Mouse (Mus musculus): ENCODE results near the gene 2310046K23Rik.
"Not testable (repeated sequence)": the region's sequence is repeated elsewhere in the genome, so short reads cannot be mapped to it uniquely, and the experiment has no call there.

The 2310046K23Rik gene

DNA sequence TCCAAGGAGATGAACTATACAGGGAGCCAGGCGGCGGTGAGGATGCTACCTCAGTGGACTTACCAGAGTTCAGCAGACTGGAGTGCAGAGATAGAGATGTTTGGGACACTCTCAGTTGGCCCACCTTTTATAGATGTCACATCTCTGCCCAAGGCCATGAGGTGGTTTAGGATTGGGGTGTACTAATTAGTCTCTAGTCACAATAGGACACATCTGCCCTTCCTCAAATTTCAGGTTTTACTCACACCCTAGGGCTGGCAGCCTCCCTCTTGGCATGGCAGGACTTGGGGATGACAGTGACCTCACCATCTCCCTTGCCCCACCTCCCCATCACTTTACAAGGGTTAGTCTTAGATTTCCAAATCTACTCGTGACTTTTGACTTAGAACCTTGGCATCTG, at the start of gene 2310046K23Rik:
Gene 2310046K23Rik (minus strand): TSS at position 101 of the 400 bp plus-strand sequence.
- no peak for DNase-seq

DNA sequence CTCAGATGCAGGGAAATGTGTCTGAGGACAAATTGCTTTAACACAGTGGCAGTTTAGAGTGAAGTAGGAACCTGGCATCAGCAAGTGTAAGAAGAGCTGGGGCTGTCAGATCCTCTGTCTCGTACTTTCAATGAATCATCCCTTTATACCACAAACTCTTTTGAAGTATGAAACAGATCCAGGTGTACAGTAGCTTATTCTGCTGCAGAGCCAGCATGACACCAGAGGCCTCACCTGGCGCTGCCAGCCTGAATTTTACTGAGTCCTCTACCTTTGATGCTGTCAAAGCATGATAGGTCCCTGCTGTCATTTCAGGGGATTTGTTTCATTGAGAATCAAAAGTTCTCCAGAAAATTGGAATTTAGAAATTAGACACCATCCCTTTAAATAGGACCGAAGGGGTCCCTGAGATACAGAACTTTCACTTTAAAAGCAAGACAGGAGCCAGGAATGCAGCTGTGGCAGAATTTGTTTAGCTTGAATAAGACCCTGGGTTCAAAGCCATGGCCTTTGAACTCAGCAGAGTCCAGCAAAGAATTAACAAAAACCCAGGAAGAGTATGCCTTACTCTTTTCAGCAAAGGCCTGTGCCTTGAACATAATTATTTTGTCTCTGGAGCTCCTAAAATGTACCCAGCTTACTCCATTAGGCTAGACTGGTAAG, 49.0 kb upstream of the 2310046K23Rik start:
- DNase-seq: no peak

DNA sequence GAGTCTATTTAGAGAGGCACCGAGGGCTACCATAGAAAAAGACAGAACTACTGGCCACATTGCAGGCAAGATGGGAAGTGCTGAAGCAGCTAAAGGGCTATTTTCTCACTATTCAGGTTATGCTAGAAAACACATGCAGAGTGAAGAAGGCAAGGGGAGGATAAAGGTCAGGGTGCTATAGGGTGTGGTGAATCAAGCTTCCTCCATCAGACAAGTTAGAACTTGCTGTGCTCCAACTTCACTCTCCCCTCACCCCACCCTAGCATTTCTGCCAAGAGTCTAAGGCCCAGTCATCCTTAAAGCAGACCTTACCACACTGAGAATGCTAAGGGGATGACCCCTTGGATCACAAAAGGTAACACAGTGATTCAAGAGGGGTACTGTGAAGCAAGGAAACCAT, 45.2 kb upstream of the 2310046K23Rik start:
- DNase-seq: no peak

DNA sequence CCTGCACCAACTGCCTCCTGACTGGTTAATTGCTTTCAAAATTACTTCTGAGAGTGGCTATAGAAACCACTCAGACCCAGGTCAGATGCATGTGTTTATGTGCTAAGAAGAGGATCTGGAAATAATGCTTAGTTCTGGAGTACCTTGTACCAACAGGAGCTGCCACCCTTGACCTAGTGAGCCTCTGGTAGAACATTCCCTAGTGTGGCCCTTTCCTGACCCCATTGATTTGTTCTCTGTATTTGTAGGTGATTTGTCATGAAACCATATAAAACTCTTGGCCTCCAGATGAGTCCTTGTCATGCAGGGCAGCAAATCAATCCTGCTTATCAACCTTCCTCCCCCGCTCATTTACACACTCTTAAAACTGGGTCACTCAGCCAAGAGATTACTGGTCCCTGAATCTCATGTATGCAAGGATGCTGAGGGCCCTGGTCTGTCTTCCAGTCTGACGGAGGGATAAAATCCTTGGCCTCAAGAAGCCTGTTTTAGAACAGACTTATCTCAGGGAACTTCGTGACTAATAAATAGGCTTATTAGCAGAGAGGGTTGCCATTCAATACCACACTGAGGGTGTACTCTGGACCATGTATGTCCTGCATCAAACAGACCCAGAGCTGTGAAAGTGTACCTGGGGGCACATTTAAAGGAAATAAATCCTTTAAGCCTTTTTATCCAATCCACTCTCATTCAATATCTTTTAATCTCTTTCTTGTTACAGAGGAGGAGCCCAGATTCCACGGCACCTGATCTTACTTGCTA, 44.5 kb upstream of the 2310046K23Rik start:
- no peak for DNase-seq

DNA sequence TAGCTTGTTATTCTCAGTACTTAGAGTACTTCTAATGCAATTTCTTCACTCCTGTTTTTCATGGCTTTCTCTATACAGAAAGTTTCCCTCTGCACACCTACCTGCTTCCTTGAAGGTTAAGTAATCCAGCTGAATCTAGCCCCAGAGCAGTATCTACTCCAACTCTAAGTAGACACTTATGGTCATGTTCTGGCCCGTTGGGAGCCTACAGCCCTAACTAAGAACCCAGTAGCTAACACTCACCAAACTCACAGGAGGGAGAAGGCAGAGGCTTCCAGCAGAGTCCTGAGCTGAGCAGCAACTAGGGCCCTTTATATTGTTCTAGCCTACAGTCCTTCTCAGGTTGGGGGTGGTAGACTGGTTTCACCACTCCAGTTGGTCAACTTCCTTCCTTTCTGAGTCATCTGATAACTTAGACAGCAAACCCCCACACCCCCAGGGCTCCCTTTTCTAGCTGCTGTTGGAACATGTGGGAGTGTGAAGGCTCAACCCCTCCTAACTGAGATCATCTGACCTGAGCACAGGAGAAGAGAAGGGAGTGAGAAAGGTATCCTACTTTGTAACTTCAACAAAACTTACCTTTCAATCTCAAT, 39.2 kb upstream of the 2310046K23Rik start, which contains the start of gene Ivl:
Gene Ivl (minus strand): TSS at position 287 of the 593 bp plus-strand sequence.
- no peak for DNase-seq

DNA sequence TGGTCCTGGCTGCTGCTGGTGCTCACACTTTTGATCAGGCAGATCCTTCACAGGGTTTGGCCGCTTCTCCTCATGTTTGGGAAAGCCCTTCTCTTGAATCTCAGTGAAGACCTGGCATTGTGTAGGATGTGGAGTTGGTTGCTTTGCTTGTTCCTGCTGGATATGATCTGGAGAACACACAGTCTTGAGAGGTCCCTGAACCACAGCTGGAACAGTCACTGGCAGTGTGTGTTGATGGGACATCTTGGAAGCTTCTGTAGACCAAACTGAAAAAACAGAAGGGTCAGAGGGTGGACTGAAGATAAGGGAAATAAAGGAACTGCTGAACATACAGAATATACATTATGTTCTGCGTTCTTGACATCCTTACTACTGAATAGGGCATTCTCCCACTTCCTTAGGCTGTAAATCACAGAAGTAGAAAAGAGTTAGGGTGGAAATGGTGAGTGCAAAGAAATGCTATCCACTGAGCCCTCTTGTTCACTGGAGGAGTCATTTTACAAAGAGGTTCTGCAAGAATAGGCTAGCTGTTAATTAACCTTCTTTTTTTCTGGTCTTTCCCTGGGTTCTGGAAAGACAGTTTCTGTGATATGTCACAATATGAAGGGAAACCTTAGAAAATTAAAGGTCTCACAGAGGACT, 38.3 kb upstream of the 2310046K23Rik start:
- DNase-seq: no peak

DNA sequence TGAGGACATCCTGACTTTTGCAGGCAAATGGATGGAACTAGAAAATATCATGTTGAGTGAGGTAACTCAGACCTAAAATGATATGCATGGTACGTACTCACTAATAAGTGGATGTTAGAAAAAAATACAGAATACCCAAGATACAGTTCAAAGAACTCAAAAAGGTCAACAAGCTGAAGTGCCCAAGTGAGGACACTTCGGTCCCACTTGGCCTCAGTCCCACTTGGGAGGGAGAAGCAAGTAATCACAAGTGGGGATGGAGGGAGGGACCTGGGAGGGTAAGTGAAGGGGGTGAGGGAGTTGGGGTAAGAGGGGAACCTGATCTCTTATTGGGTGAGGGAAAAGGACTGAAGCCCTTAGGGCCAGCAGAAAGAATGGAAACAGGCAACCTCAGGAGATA, 34.4 kb upstream of the 2310046K23Rik start:
- DNase-seq: no peak

DNA sequence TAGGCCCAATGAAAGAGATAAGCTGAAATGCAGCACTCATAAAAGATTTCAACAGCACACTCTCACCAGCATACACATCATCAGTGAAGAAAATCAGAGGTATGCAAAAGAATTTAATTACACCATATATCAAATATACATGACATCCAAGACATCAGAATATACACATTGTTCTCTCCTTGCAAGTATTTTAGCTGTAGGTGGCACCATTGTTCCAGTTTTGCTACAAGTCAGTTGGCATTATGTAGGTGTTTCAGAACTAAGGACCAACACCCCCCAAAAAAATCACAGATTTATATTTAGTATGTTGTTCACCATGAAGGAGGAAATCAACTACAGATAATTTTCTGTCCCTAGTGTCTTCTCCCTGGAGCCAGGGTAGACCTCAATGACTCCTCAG, 31.1 kb upstream of the 2310046K23Rik start:
- no peak for DNase-seq

DNA sequence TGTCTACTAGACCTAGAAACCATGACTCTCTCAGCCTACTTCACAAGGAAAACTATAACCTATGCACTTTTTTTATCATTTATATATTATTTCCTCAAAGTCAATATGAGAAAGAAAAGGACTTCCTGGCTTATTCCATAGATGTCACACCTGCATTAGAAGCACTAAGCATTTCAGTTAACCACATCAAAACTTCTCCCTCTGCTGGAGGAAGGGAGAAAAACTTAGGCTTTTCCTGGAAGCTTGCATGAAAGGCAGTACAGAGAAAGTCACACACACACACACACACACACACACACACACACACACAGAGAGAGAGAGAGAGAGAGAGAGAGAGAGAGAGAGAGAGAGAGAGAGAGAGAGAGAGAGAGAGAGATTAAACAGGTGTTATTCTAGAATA, 22.0 kb downstream of the 2310046K23Rik start:
- peak; percentile 10 for DNase-seq

DNA sequence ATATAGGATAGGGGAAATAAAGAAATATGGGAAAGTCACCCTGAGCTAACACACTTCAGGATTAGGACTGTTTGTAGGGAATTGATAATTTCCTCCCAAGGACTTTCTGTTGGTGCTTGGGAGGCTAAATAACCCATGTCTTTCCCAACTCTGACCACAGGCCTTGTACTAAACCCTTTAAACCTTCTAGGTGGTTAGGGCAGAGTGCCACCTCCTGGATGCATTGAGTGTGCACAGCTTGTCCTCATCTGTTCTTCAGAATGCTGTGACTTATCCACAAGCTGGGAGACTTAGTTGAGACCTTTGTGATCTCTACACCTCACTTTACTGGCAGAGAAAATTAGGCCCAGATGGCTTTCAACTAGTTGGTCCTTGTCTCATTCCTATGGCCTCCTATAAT, 23.5 kb downstream of the 2310046K23Rik start:
- peak; percentile 23 for DNase-seq

DNA sequence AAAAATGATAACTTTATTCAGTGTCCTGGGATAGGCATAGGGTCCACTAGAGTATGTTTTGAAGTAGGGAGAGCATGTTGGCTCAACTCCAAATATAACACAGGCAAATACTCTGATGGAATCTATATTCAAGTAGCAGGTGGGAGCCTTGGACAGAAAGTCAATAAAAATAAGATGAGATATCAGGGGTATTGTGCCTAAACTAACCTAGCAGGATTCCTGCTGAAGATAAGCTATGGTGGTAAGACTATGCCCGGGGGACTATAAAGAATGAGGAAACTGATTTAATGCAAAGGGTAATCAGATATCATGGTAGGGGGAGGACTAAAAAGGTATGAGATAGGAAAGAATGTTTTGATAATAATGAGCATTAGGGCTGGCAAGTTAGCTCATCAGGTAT, 26.1 kb downstream of the 2310046K23Rik start:
- no peak for DNase-seq

DNA sequence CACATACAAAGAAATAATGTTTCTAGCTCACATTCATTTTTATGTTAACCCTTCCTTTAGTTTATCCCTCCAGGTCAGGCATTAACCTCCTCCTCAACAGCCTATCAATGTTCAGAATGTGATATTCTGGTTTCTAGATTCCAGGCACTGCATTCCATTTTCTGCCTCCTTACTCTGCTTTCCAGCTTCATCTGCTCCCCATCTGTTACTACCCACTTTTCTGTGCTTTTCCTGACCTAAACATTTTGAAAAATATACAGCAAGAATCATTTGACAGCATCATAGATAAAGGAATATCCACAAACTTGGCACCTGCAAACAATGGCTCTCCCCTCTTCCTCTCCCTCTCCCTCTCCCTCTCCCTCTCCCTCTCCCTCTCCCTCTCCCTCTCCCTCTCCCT, 30.8 kb downstream of the 2310046K23Rik start:
- DNase-seq: no peak

DNA sequence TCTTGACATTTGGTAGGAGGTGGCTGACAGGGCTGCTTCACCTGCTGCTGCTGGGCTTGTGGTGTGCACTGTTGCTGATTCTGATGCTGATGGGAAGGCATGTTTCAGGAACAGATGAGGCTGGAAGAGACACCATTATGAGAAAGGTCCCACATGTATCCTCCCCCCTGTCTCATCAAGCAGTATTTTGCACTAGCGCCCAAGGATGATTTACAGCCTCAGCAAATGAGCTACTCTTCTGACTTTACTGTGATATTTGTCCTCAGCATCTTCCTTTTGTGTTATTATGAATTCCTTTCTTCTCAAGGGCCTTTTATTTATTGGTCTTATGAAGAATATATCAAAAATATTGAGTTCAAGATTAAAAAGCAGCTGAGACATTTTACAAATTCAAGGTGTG, 33.9 kb downstream of the 2310046K23Rik start, which contains the start of gene Sprr4:
Gene Sprr4 (minus strand): TSS at position 101 of the 400 bp plus-strand sequence.
- DNase-seq: no peak

DNA sequence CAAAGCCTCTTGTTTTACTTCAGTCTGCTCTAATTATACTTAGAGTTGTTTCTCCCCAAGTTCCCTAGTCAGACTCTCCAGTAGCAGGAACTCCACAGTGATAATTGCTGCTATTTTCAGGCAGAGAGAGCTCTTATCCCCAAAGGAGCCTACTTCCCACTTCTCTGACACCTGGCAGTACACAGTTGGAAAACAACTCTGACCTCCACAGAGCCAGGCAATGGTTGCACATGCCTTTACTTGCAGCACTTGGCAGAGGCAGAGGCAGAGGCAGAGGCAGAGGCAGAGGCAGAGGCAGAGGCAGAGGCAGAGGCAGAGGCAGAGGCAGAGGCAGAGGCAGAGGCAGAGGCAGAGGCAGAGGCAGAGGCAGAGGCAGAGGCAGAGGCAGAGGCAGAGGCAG, 44.0 kb downstream of the 2310046K23Rik start:
- DNase-seq: not testable (repeated sequence)

DNA sequence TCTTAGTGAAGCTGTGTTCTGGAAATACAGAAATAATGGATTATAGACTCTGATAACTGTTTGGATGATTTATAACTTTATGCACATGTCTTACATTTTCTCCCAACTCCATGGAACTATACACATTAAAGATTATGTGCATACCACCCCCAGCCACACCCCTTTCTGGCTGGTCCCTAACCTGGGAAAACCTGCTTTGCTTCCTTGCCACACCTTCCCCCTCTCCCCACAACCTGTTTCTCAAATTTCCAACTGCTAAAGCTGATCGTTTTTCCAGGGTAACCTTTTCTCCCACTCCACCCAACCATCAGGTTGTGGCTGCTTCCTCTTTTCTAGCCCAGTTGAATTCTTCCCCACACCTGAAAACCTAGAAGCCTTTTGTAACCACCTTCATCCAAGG, 48.0 kb downstream of the 2310046K23Rik start:
- DNase-seq: no peak

DNA sequence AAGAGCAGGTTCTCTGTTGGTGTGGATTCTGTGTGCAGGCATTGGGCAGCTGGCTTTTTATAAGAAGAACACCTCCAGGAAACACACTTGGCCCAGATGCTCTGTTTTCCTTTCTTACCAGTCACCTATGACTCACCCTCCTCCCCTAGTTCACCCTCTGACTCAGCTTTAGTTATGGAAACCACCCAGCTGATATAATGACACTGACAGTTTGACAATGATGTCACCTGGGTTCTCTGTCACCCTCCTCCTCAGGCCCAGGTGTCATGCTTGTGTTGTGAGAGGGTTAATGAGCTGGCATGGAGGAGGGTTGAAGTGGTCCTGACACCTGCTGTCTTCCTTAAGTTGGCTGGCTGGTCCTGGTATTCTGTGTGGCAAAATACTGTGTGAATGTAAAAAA, 48.4 kb downstream of the 2310046K23Rik start, which contains the start of gene Sprr1a:
Gene Sprr1a (minus strand): TSS at position 33 of the 400 bp plus-strand sequence.
- DNase-seq: peak; percentile 3
